Mouse (Mus musculus): Measurements from ENCODE around the gene Art4. TPM values are rescaled to one million over a fixed set of nuclear protein-coding genes. Genes with fewer than 3 reads are reported as not detected.
A peak's percentile ranks its signal among the peaks of the same experiment; 100 is the strongest.

The Art4 gene
- polyA plus RNA-seq, 1 experiment = not detected

- no peak overlapping the region for H3K4me3 ChIP-seq
- H3K79me2 ChIP-seq (ENCODE audit: control insufficient read depth, insufficient read depth) = no peaks in the 10 kb centered on the region
- no peaks in the 10 kb centered on the region for H3K27me3 ChIP-seq (ENCODE audit: control insufficient read depth, insufficient read depth, insufficient read length)
- H3ac ChIP-seq (ENCODE audit: control insufficient read depth, insufficient read length) = no peak overlapping the region
- H3K36me3 ChIP-seq (ENCODE audit: control insufficient read depth, insufficient read depth) = no peaks in the 10 kb centered on the region
- no peak overlapping the region for H3K4me2 ChIP-seq (ENCODE audit: low read depth)
- TF ChIP-seq TCF3 (IDR thresholded peaks at IDR 0.05; ENCODE audit: insufficient read length, low read depth) (no peak), SRF (IDR thresholded peaks at IDR 0.05; ENCODE audit: control insufficient read depth, insufficient read length, low read depth) (no peak), MYOG (IDR thresholded peaks at IDR 0.05; ENCODE audit: control insufficient read depth in 1 of 3, insufficient read depth in 1 of 3, insufficient read length in 2 of 3, low read depth in 2 of 3) (no peak), MAX (IDR thresholded peaks at IDR 0.05; ENCODE audit: low read depth) (no peak), POLR2A (IDR thresholded peaks at IDR 0.05; ENCODE audit: insufficient read length, low read depth) (no peak), TCF12 (IDR thresholded peaks at IDR 0.05; ENCODE audit: insufficient read depth, poor library complexity, severe bottlenecking) (no peak)
Measured at GRCm38 (mm10) chr6:136868921-136869320, 11.4 kb upstream of the Art4 start.

- no peak overlapping the region for H3K4me3 ChIP-seq
- H3K4me2 ChIP-seq (ENCODE audit: low read depth) = no peak overlapping the region
- no peak overlapping the region for H3ac ChIP-seq (ENCODE audit: control insufficient read depth, insufficient read length)
- TF ChIP-seq SRF (IDR thresholded peaks at IDR 0.05; ENCODE audit: control insufficient read depth, insufficient read length, low read depth) = no peak
- TF ChIP-seq TCF12 (IDR thresholded peaks at IDR 0.05; ENCODE audit: insufficient read depth, poor library complexity, severe bottlenecking) = no peak
- TF ChIP-seq MAX (IDR thresholded peaks at IDR 0.05; ENCODE audit: low read depth) = no peak
- TF ChIP-seq POLR2A (IDR thresholded peaks at IDR 0.05; ENCODE audit: insufficient read length, low read depth) = no peak
- no peak for TF ChIP-seq TCF3 (IDR thresholded peaks at IDR 0.05; ENCODE audit: insufficient read length, low read depth)
- no peak for TF ChIP-seq MYOD1 (IDR thresholded peaks at IDR 0.05; ENCODE audit: control insufficient read depth in 1 of 3, insufficient read length in 2 of 3, low read depth in 2 of 3)
- TF ChIP-seq POLR2AphosphoS2 (IDR thresholded peaks at IDR 0.05; ENCODE audit: insufficient read length, low read depth) = no peak
- TF ChIP-seq USF1 (IDR thresholded peaks at IDR 0.05; ENCODE audit: low read depth) = no peak
- H3K36me3 ChIP-seq (ENCODE audit: control insufficient read depth, insufficient read depth) = no peaks in the 10 kb centered on the region
- H3K79me2 ChIP-seq (ENCODE audit: control insufficient read depth, insufficient read depth) = no peaks in the 10 kb centered on the region
- H3K27me3 ChIP-seq (ENCODE audit: control insufficient read depth, insufficient read depth, insufficient read length) = no peaks in the 10 kb centered on the region
Measured at GRCm38 (mm10) chr6:136866150-136866549, 8.6 kb upstream of the Art4 start.

- no peak for TF ChIP-seq POLR2AphosphoS2 (IDR thresholded peaks at IDR 0.05; ENCODE audit: insufficient read length, low read depth)
- no peak for TF ChIP-seq TCF12 (IDR thresholded peaks at IDR 0.05; ENCODE audit: insufficient read depth, poor library complexity, severe bottlenecking)
- TF ChIP-seq POLR2A (IDR thresholded peaks at IDR 0.05; ENCODE audit: insufficient read length, low read depth) = no peak
- no peak for TF ChIP-seq USF1 (IDR thresholded peaks at IDR 0.05; ENCODE audit: low read depth)
- no peak for TF ChIP-seq REST (IDR thresholded peaks at IDR 0.05; ENCODE audit: insufficient read depth, insufficient read length)
- no peak for TF ChIP-seq E2F4 (IDR thresholded peaks at IDR 0.05; ENCODE audit: insufficient read depth)
- TF ChIP-seq CEBPB (IDR thresholded peaks at IDR 0.05; ENCODE audit: insufficient read depth, poor library complexity, severe bottlenecking) = no peak
- TF ChIP-seq TCF3 (IDR thresholded peaks at IDR 0.05; ENCODE audit: insufficient read length, low read depth) = no peak
- no peak for TF ChIP-seq SRF (IDR thresholded peaks at IDR 0.05; ENCODE audit: control insufficient read depth, insufficient read length, low read depth)
- no peak for TF ChIP-seq MYOG (IDR thresholded peaks at IDR 0.05; ENCODE audit: control insufficient read depth in 1 of 3, insufficient read depth in 1 of 3, insufficient read length in 2 of 3, low read depth in 2 of 3)
- no peak for TF ChIP-seq MYOD1 (IDR thresholded peaks at IDR 0.05; ENCODE audit: control insufficient read depth in 1 of 3, insufficient read length in 2 of 3, low read depth in 2 of 3)
- no peak for TF ChIP-seq MAX (IDR thresholded peaks at IDR 0.05; ENCODE audit: low read depth)
- H3K4me2 ChIP-seq (ENCODE audit: low read depth) = no peak overlapping the region
Measured at GRCm38 (mm10) chr6:136865360-136865759, 7.8 kb upstream of the Art4 start.

GRCm38 (mm10) chr6:136861020-136861419 lies 3.5 kb upstream of the Art4 start:
- no peaks in the 10 kb centered on the region for H3K79me2 ChIP-seq (ENCODE audit: control insufficient read depth, insufficient read depth)
- no peaks in the 10 kb centered on the region for H3K36me3 ChIP-seq (ENCODE audit: control insufficient read depth, insufficient read depth)
- H3K4me2 ChIP-seq (ENCODE audit: low read depth) = peak overlapping the region; percentile 78
- H3ac ChIP-seq (ENCODE audit: control insufficient read depth, insufficient read length) = no peak overlapping the region
- no peaks in the 10 kb centered on the region for H3K27me3 ChIP-seq (ENCODE audit: control insufficient read depth, insufficient read depth, insufficient read length)
- H3K4me3 ChIP-seq = no peak overlapping the region
- TF ChIP-seq SRF (IDR thresholded peaks at IDR 0.05; ENCODE audit: control insufficient read depth, insufficient read length, low read depth) (no peak), E2F4 (IDR thresholded peaks at IDR 0.05; ENCODE audit: insufficient read depth) (no peak), MYOG (IDR thresholded peaks at IDR 0.05; ENCODE audit: control insufficient read depth in 1 of 3, insufficient read depth in 1 of 3, insufficient read length in 2 of 3, low read depth in 2 of 3) (no peak), TCF12 (IDR thresholded peaks at IDR 0.05; ENCODE audit: insufficient read depth, poor library complexity, severe bottlenecking) (no peak), USF1 (IDR thresholded peaks at IDR 0.05; ENCODE audit: low read depth) (no peak), POLR2AphosphoS2 (IDR thresholded peaks at IDR 0.05; ENCODE audit: insufficient read length, low read depth) (no peak), CEBPB (IDR thresholded peaks at IDR 0.05; ENCODE audit: insufficient read depth, poor library complexity, severe bottlenecking) (no peak), MYOD1 (IDR thresholded peaks at IDR 0.05; ENCODE audit: control insufficient read depth in 1 of 3, insufficient read length in 2 of 3, low read depth in 2 of 3) (no peak), REST (IDR thresholded peaks at IDR 0.05; ENCODE audit: insufficient read depth, insufficient read length) (no peak), POLR2A (IDR thresholded peaks at IDR 0.05; ENCODE audit: insufficient read length, low read depth) (no peak)

More at GRCm38 (mm10) chr6:136865360-136865759, 7.8 kb upstream of the Art4 start:
- Histone ChIP-seq H3K36me3 (ENCODE audit: control insufficient read depth, insufficient read depth) (no peaks in the 10 kb centered on the region), H3ac (ENCODE audit: control insufficient read depth, insufficient read length) (no peak overlapping the region), H3K27me3 (ENCODE audit: control insufficient read depth, insufficient read depth, insufficient read length) (no peaks in the 10 kb centered on the region), H3K4me3 (no peak overlapping the region), H3K79me2 (ENCODE audit: control insufficient read depth, insufficient read depth) (no peaks in the 10 kb centered on the region)

- TF ChIP-seq MAX (IDR thresholded peaks at IDR 0.05; ENCODE audit: low read depth) (no peak), SRF (IDR thresholded peaks at IDR 0.05; ENCODE audit: control insufficient read depth, insufficient read length, low read depth) (no peak), TCF3 (IDR thresholded peaks at IDR 0.05; ENCODE audit: insufficient read length, low read depth) (no peak), MYOG (IDR thresholded peaks at IDR 0.05; ENCODE audit: control insufficient read depth in 1 of 3, insufficient read depth in 1 of 3, insufficient read length in 2 of 3, low read depth in 2 of 3) (no peak), CEBPB (IDR thresholded peaks at IDR 0.05; ENCODE audit: insufficient read depth, poor library complexity, severe bottlenecking) (no peak), POLR2A (IDR thresholded peaks at IDR 0.05; ENCODE audit: insufficient read length, low read depth) (no peak), POLR2AphosphoS2 (IDR thresholded peaks at IDR 0.05; ENCODE audit: insufficient read length, low read depth) (no peak), REST (IDR thresholded peaks at IDR 0.05; ENCODE audit: insufficient read depth, insufficient read length) (no peak), TCF12 (IDR thresholded peaks at IDR 0.05; ENCODE audit: insufficient read depth, poor library complexity, severe bottlenecking) (no peak)
- no peak overlapping the region for H3ac ChIP-seq (ENCODE audit: control insufficient read depth, insufficient read length)
- H3K27me3 ChIP-seq (ENCODE audit: control insufficient read depth, insufficient read depth, insufficient read length) = no peaks in the 10 kb centered on the region
- H3K4me2 ChIP-seq (ENCODE audit: low read depth) = no peak overlapping the region
- no peaks in the 10 kb centered on the region for H3K36me3 ChIP-seq (ENCODE audit: control insufficient read depth, insufficient read depth)
- no peak overlapping the region for H3K4me3 ChIP-seq
- no peaks in the 10 kb centered on the region for H3K79me2 ChIP-seq (ENCODE audit: control insufficient read depth, insufficient read depth)
Measured at GRCm38 (mm10) chr6:136858420-136858819, 887 bp upstream of the Art4 start.

Measured in myocyte (in vitro differentiated cells).